Mouse (Mus musculus) G1E (cell line): Measurements from ENCODE around the gene Prpf8.

ENCODE experiments used
- CTCF ChIP-seq: IDR thresholded peaks from 2 replicates; pipeline ENCODE4 v1.5.1; 2012; ENCODE audit warnings: low read depth, low read length, inconsistent platforms, mixed read lengths
- GATA1 ChIP-seq: IDR thresholded peaks from 2 replicates; pipeline ENCODE4 v1.6.1; 2012; ENCODE audit warnings: borderline replicate concordance, low read length, inconsistent platforms, mixed read lengths
- GATA2 ChIP-seq: IDR thresholded peaks from 2 replicates; pipeline ENCODE4 v1.6.1; 2012; ENCODE audit warnings: low read depth, low read length, inconsistent platforms, borderline replicate concordance
- POLR2AphosphoS5 ChIP-seq: IDR thresholded peaks from 2 replicates; pipeline ENCODE4 v1.6.1; 2012; ENCODE audit warnings: low read depth, low read length, inconsistent platforms; ENCODE audit not compliant: insufficient replicate concordance
- TAL1 ChIP-seq: conservative IDR thresholded peaks from 2 replicates; pipeline ENCODE4 v1.6.1; 2012; ENCODE audit warnings: low read depth, low read length, inconsistent platforms, mixed read lengths

DNA sequence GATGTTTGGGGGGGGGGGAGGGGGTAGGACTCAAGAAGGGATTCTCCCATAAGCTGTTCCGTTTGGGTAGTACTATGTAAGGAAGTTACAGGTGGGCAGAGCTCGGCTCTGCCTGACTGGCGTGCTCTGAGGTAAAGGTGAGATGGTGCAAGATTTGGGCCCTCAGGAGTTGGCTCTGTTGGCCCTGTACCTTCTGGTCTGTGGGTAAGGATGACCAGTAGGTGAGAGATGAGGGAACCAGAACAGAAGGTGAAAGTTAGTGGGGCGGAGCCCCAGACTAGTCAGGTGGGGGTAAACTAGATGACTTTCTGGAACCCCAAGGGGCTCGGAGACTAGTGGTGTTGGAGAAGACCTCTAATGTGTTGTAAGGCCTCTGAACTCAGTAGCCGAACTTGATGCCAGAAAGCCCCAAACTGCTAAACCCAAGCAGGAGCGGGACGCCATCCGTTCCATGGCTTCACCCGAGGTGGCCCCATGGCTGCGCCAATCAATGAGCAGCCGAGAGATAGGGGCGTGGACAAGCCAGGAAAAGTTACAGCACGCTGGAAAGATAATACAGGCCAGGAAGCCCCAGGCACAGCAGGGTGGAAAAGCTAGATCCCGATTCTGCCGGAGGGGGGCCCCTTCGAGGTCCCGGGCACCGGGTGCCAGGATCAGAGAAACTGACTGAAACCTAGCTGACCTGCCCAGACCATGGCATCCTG, 19.0 kb upstream of the Prpf8 start:
- TF ChIP-seq CTCF, result no peak
- no peak for TF ChIP-seq TAL1
- TF ChIP-seq GATA1, result no peak
- no peak for TF ChIP-seq GATA2
- no peak for TF ChIP-seq POLR2AphosphoS5
